Mouse (Mus musculus) limb, embryonic 15.5 days (tissue): Measurements from ENCODE around the gene Gad1. TPM values are rescaled to one million over a fixed set of nuclear protein-coding genes. Genes with fewer than 3 reads are reported as not detected.

Source experiments
- ATAC-seq: fragments of 200-750 bp; cut with Nextera tagmentation; 2 replicates; pipeline ENCODE4 v1.8.0; 2017; ENCODE audit warnings: low read depth, moderate TSS enrichment; ENCODE audit not compliant: insufficient number of reproducible peaks, low FRiP score, low TSS enrichment
- H3K27ac ChIP-seq: fragments of 300-500 bp; sonication (generic); 2 replicates; pipeline ENCODE4 v1.5.1; 2015; ENCODE audit warnings: moderate library complexity, mild to moderate bottlenecking, inconsistent platforms
- H3K27me3 ChIP-seq: fragments of 300-500 bp; sonication (generic); 2 replicates; pipeline ENCODE4 v1.6.1; 2015; ENCODE audit warnings: inconsistent platforms
- H3K36me3 ChIP-seq: fragments of 300-500 bp; sonication (generic); 2 replicates; pipeline ENCODE4 v1.6.1; 2015; ENCODE audit warnings: inconsistent platforms
- H3K4me1 ChIP-seq: fragments of 300-500 bp; sonication (generic); 2 replicates; pipeline ENCODE4 v1.6.1; 2015; ENCODE audit warnings: inconsistent platforms
- H3K4me2 ChIP-seq: fragments of 300-500 bp; sonication (generic); 2 replicates; pipeline ENCODE4 v1.6.1; 2015; ENCODE audit warnings: mild to moderate bottlenecking, inconsistent platforms
- H3K4me3 ChIP-seq: fragments of 300-500 bp; sonication (generic); 2 replicates; pipeline ENCODE4 v1.5.1; 2015; ENCODE audit warnings: mild to moderate bottlenecking, inconsistent platforms
- H3K9ac ChIP-seq: fragments of 300-500 bp; sonication (generic); 2 replicates; pipeline ENCODE4 v1.6.1; 2015; ENCODE audit warnings: inconsistent platforms
- H3K9me3 ChIP-seq: fragments of 300-500 bp; sonication (generic); 2 replicates; pipeline ENCODE4 v1.6.1; 2016; ENCODE audit warnings: inconsistent platforms
- WGBS: fragments of 180-500 bp; shearing (Covaris S2); methylation state at CpG from one replicate; pipeline ENCODE4 v1.1.7; 2015; 5-methylcytosine and 5-hydroxymethylcytosine counted together
- polyA plus RNA-seq: library from polyadenylated mRNA; unstranded; fragments of >200 nt; fragmentation: Nextera tagmentation; extraction: Ambion mirVana; gene quantifications from 2 replicates; pipeline ENCODE4 v1.2.1, GENCODE M21; 2015

Gad1 gene
- polyA plus RNA-seq, 1 experiment from 2014 or later = 0.49 TPM

- Histone ChIP-seq H3K36me3 (no peaks in the 10 kb centered on the region), H3K4me1 (peaks cover 13% of the 10 kb centered on the region), H3K9ac (no peak overlapping the region), H3K9me3 (no peaks in the 10 kb centered on the region), H3K27me3 (peaks cover 3% of the 10 kb centered on the region; the same call in 1 of the 2 replicates), H3K27ac (no peak overlapping the region), H3K4me3 (no peak overlapping the region), H3K4me2 (no peak overlapping the region)
- no peak for ATAC-seq
- WGBS = 78% methylated on average over 1 of the region's 1 CpGs
These were observed 78.4 kb downstream of the Gad1 start for GRCm38 (mm10) chr2:70631321-70631720.

- Histone ChIP-seq H3K4me3 (no peak overlapping the region), H3K36me3 (no peaks in the 10 kb centered on the region), H3K9me3 (no peaks in the 10 kb centered on the region), H3K4me2 (no peak overlapping the region), H3K27me3 (peaks cover 3% of the 10 kb centered on the region; the same call in 1 of the 2 replicates), H3K27ac (no peak overlapping the region), H3K9ac (no peak overlapping the region), H3K4me1 (peaks cover 13% of the 10 kb centered on the region)
- WGBS = 83% methylated on average over 1 of the region's 1 CpGs
- ATAC-seq = no peak
These were observed 79.5 kb downstream of the Gad1 start for GRCm38 (mm10) chr2:70632412-70632811.

- Histone ChIP-seq H3K9me3 (no peaks in the 10 kb centered on the region), H3K9ac (no peak overlapping the region), H3K4me3 (no peak overlapping the region), H3K27me3 (peaks cover 3% of the 10 kb centered on the region; the same call in 1 of the 2 replicates), H3K36me3 (no peaks in the 10 kb centered on the region), H3K4me2 (no peak overlapping the region), H3K4me1 (peaks cover 12% of the 10 kb centered on the region), H3K27ac (no peak overlapping the region)
- 85% methylated on average over 5 of the region's 5 CpGs for WGBS
- no peak for ATAC-seq
These were observed 81.3 kb downstream of the Gad1 start for GRCm38 (mm10) chr2:70634028-70634690.

GRCm38 (mm10) chr2:70640968-70641367 is 88.1 kb downstream of the Gad1 start:
- H3K27ac ChIP-seq = no peak overlapping the region
- H3K36me3 ChIP-seq = no peaks in the 10 kb centered on the region
- H3K9me3 ChIP-seq = no peaks in the 10 kb centered on the region
- no peak overlapping the region for H3K4me3 ChIP-seq
- no peak overlapping the region for H3K9ac ChIP-seq
- no peak overlapping the region for H3K4me2 ChIP-seq
- no peak for ATAC-seq
- no peaks in the 10 kb centered on the region for H3K27me3 ChIP-seq
- H3K4me1 ChIP-seq = no peaks in the 10 kb centered on the region

GRCm38 (mm10) chr2:70642971-70643565 is 90.2 kb downstream of the Gad1 start:
- ATAC-seq = no peak
- 45% methylated on average over 16 of the region's 16 CpGs for WGBS
- Histone ChIP-seq H3K4me2 (no peak overlapping the region), H3K9ac (no peak overlapping the region), H3K4me1 (no peaks in the 10 kb centered on the region), H3K36me3 (no peaks in the 10 kb centered on the region), H3K9me3 (no peaks in the 10 kb centered on the region), H3K4me3 (no peak overlapping the region), H3K27me3 (no peaks in the 10 kb centered on the region), H3K27ac (no peak overlapping the region)

GRCm38 (mm10) chr2:70645266-70645780 is 92.5 kb downstream of the Gad1 start:
- H3K9me3 ChIP-seq = no peaks in the 10 kb centered on the region
- H3K27ac ChIP-seq = no peak overlapping the region
- H3K9ac ChIP-seq = no peak overlapping the region
- WGBS = 49% methylated on average over 6 of the region's 6 CpGs
- H3K36me3 ChIP-seq = no peaks in the 10 kb centered on the region
- H3K4me2 ChIP-seq = no peak overlapping the region
- ATAC-seq = no peak
- no peak overlapping the region for H3K4me3 ChIP-seq
- H3K4me1 ChIP-seq = no peaks in the 10 kb centered on the region
- no peaks in the 10 kb centered on the region for H3K27me3 ChIP-seq

GRCm38 (mm10) chr2:70647681-70648080 is 94.8 kb downstream of the Gad1 start:
- H3K4me2 ChIP-seq = no peak overlapping the region
- H3K9me3 ChIP-seq = no peaks in the 10 kb centered on the region
- H3K4me3 ChIP-seq = no peak overlapping the region
- WGBS = 51% methylated on average over 4 of the region's 4 CpGs
- no peaks in the 10 kb centered on the region for H3K4me1 ChIP-seq
- no peaks in the 10 kb centered on the region for H3K27me3 ChIP-seq
- H3K9ac ChIP-seq = no peak overlapping the region
- H3K36me3 ChIP-seq = no peaks in the 10 kb centered on the region
- ATAC-seq = no peak
- no peak overlapping the region for H3K27ac ChIP-seq

GRCm38 (mm10) chr2:70648271-70648670 is 95.4 kb downstream of the Gad1 start:
- Histone ChIP-seq H3K9me3 (no peaks in the 10 kb centered on the region), H3K27ac (no peak overlapping the region), H3K9ac (no peak overlapping the region), H3K4me1 (no peaks in the 10 kb centered on the region), H3K4me3 (no peak overlapping the region), H3K36me3 (no peaks in the 10 kb centered on the region), H3K27me3 (no peaks in the 10 kb centered on the region), H3K4me2 (no peak overlapping the region)
- ATAC-seq = no peak
- WGBS = 81% methylated on average over 5 of the region's 5 CpGs

- no peak overlapping the region for H3K4me3 ChIP-seq
- no peak overlapping the region for H3K27ac ChIP-seq
- no peaks in the 10 kb centered on the region for H3K27me3 ChIP-seq
- no peak for ATAC-seq
- 89% methylated on average over 4 of the region's 4 CpGs for WGBS
- H3K36me3 ChIP-seq = no peaks in the 10 kb centered on the region
- H3K4me1 ChIP-seq = no peaks in the 10 kb centered on the region
- H3K9ac ChIP-seq = no peak overlapping the region
- H3K4me2 ChIP-seq = no peak overlapping the region
- no peaks in the 10 kb centered on the region for H3K9me3 ChIP-seq
These were observed 96.6 kb downstream of the Gad1 start for GRCm38 (mm10) chr2:70649471-70649870.

Other genes starting within 250 kb of the Gad1 start
- gene Sp5, start 78.1 kb upstream of the Gad1 start, polyA plus RNA-seq = 4.4 and 5.5 TPM in 2 replicates
- gene Erich2, start 44.3 kb upstream of the Gad1 start, polyA plus RNA-seq = 2.2 and 2.7 TPM in 2 replicates
- 188 and 192 TPM in 2 replicates for gene Gorasp2, start 108.5 kb downstream of the Gad1 start, polyA plus RNA-seq
- gene Gm26558, start 109.0 kb downstream of the Gad1 start, polyA plus RNA-seq = 3.6 and 5.9 TPM in 2 replicates